Mouse (Mus musculus): ENCODE results near the gene Cstf3.
A peak's percentile ranks its signal among the peaks of the same experiment; 100 is the strongest.

Gene Cstf3

DNA sequence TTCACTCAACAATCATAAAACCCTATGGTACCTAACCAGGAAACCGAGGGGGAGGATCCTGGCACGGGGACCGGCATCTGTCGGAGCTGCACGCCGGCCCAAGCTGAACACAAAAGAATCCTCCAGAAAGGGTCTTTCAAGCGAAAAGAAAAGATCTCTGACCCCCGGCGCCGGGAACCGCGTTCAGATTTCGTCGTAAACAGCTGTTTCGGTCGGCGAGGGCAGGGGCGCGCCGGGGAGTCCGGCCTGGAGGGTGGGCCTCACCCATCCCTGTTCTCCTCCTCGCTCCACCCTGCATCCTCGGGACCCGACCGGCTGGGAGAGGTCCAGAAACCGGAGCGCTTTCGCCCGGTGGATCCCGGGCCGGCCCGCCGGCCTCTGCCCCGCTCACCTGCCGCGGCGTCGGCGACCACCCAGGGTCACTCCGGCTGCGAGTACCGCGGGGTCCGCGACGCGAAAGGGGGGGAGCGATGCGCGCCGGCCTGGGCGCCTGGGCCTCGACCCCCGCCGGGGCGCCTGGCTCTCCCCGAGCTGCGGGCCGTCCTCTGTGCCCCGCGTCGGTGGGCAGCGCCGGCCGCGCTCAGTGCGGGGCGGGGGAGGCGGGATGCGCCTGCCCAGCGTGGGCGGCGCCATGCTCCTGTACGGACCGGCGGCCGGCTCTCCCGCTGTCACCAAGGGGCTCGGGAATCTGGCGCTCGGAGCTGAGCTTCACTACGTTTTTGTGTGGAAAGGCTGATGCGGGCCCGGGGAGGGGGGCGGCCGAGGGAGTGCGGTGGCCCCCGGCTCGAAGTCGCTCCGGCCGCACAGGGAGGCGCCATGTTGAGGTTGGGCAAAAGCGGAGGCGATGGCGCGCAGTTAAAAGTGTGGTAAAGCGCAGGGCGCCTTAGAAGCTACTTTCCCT, 121.5 kb downstream of the Cstf3 start, which contains the start of gene Tcp11l1:
Gene Tcp11l1, minus strand, starts transcription at position 585 of the 901 bp plus-strand sequence.
- DNase-seq (ENCODE audit: low spot score) = peak; percentile 66

DNA sequence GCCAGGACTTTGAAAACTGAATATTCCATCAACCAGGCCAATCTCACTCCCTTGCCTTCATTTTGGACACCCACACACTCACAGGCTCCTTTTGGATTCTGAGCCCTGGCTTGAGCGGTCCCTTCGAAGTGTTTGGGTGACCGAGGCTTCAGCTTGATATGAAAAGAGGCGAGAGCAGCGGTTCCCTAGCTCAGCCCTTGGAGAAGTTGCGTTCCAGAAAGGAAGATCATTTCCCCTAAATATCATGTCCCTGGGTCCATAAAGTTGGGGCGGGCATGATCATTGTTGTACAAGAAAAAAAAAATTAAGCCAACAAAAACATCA, 122.1 kb downstream of the Cstf3 start:
- no peak for DNase-seq (ENCODE audit: low spot score)

DNA sequence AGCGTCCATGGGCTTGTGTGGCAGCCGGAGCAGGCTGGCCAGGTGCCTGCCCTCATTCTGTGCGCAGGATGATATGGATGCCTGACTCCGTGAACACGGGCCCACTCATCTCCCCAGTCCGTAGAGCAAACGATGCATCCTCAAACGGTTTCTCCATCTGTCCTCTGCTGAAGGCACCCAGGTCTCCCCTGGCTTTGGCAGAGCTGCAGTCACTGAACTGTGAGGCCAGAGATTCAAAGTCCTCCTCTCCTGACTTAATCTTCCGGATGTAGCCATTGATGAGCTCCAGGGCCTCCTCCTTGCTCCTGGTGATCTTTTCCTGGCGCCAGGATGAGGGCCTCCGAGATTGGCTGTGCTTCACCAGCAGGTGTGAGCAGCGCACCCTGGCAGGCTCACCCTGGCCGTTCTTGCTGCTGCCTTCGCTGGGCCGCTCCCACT, 124.0 kb downstream of the Cstf3 start:
- no peak for DNase-seq (ENCODE audit: low spot score)
